Mouse (Mus musculus) cerebellum, adult 9-11 months (tissue): ENCODE data around the gene Tmem232.
"Not testable (repeated sequence)": the region's sequence is repeated elsewhere in the genome, so short reads cannot be mapped to it uniquely, and the experiment has no call there.

Experiments
- DNase-seq: peaks from one replicate; pipeline ENCODE4 v3.0.0; 2022

The Tmem232 gene

GRCm38 (mm10) chr17:65540441-65541272, at the start of gene Tmem232:
TSS of gene Tmem232 (minus strand) at chr17:65540782.
- DNase-seq: peak; percentile 33

- no peak for DNase-seq
Measured at GRCm38 (mm10) chr17:65586892-65587291, 46.3 kb upstream of the Tmem232 start.

GRCm38 (mm10) chr17:65581440-65581839, 40.9 kb upstream of the Tmem232 start:
- DNase-seq: no peak

- DNase-seq: no peak
Measured at GRCm38 (mm10) chr17:65579766-65580165, 39.2 kb upstream of the Tmem232 start.

- no peak for DNase-seq
Measured at GRCm38 (mm10) chr17:65575339-65575738, 34.8 kb upstream of the Tmem232 start.

GRCm38 (mm10) chr17:65574850-65575249, 34.3 kb upstream of the Tmem232 start:
- DNase-seq: no peak

GRCm38 (mm10) chr17:65571866-65572265, 31.3 kb upstream of the Tmem232 start:
- DNase-seq: peak; percentile 24

- no peak for DNase-seq
Measured at GRCm38 (mm10) chr17:65571466-65571865, 30.9 kb upstream of the Tmem232 start.

- no peak for DNase-seq
Measured at GRCm38 (mm10) chr17:65564189-65564588, 23.6 kb upstream of the Tmem232 start.

- DNase-seq: no peak
Measured at GRCm38 (mm10) chr17:65563345-65563744, 22.8 kb upstream of the Tmem232 start.

- DNase-seq: peak; percentile 33
Measured at GRCm38 (mm10) chr17:65562761-65563160, 22.2 kb upstream of the Tmem232 start.

GRCm38 (mm10) chr17:65561361-65562015, 20.9 kb upstream of the Tmem232 start:
- DNase-seq: no peak

- DNase-seq: no peak
Measured at GRCm38 (mm10) chr17:65559273-65559672, 18.7 kb upstream of the Tmem232 start.

GRCm38 (mm10) chr17:65558788-65559187, 18.2 kb upstream of the Tmem232 start:
- DNase-seq: no peak

GRCm38 (mm10) chr17:65558217-65558616, 17.6 kb upstream of the Tmem232 start:
- peak; percentile 57 for DNase-seq

- no peak for DNase-seq
Measured at GRCm38 (mm10) chr17:65557212-65557611, 16.6 kb upstream of the Tmem232 start.

GRCm38 (mm10) chr17:65556798-65557197, 16.2 kb upstream of the Tmem232 start:
- no peak for DNase-seq

- DNase-seq: no peak
Measured at GRCm38 (mm10) chr17:65552426-65552997, 11.9 kb upstream of the Tmem232 start.

- DNase-seq: no peak
Measured at GRCm38 (mm10) chr17:65550357-65550756, 9.8 kb upstream of the Tmem232 start.

GRCm38 (mm10) chr17:65548698-65549365, 8.2 kb upstream of the Tmem232 start:
- no peak for DNase-seq

- DNase-seq: not testable (repeated sequence)
Measured at GRCm38 (mm10) chr17:65546221-65546620, 5.6 kb upstream of the Tmem232 start.

GRCm38 (mm10) chr17:65536156-65536555, 4.4 kb downstream of the Tmem232 start:
- peak; percentile 34 for DNase-seq

GRCm38 (mm10) chr17:65532381-65532780, 8.2 kb downstream of the Tmem232 start:
- DNase-seq: not testable (repeated sequence)
